Mouse (Mus musculus) hindbrain, embryonic 14.5 days (tissue): Measurements from ENCODE around the gene Zc3h12c. TPM values are rescaled to one million over a fixed set of nuclear protein-coding genes. Genes with fewer than 3 reads are reported as not detected.

ENCODE experiments used
- ATAC-seq: fragments of 200-750 bp; cut with Nextera tagmentation; 2 replicates; pipeline ENCODE4 v1.8.0; 2017; ENCODE audit warnings: moderate number of reproducible peaks, mild to moderate bottlenecking, moderate TSS enrichment, moderate library complexity; ENCODE audit not compliant: low FRiP score
- DNase-seq: peaks from one replicate; pipeline ENCODE4 v3.0.0-alpha.2; 2015; ENCODE audit warnings: low spot score
- H3K27ac ChIP-seq: fragments of 300-500 bp; sonication (generic); 2 replicates; pipeline ENCODE4 v1.5.1; 2014; ENCODE audit warnings: mild to moderate bottlenecking, moderate library complexity
- H3K27me3 ChIP-seq: fragments of 300-500 bp; sonication (generic); 2 replicates; pipeline ENCODE4 v1.6.1; 2014; ENCODE audit warnings: mild to moderate bottlenecking, low read length, mixed read lengths; ENCODE audit not compliant: control insufficient read depth, insufficient read depth
- H3K36me3 ChIP-seq: fragments of 300-500 bp; sonication (generic); replicated peaks from 2 replicates; pipeline ENCODE4 v1.6.1; 2014; ENCODE audit not compliant: control insufficient read depth, insufficient read depth
- H3K4me1 ChIP-seq: fragments of 300-500 bp; sonication (generic); replicated peaks from 2 replicates; pipeline ENCODE4 v1.6.1; 2014; ENCODE audit warnings: antibody characterized with exemption, low read length, mixed read lengths; ENCODE audit not compliant: control insufficient read depth, insufficient read depth
- H3K4me2 ChIP-seq: fragments of 300-500 bp; sonication (generic); replicated peaks from 2 replicates; pipeline ENCODE4 v1.6.1; 2014; ENCODE audit warnings: mild to moderate bottlenecking, moderate library complexity
- H3K4me3 ChIP-seq: fragments of 300-500 bp; sonication (generic); replicated peaks from 2 replicates; pipeline ENCODE4 v1.5.1; 2014; ENCODE audit warnings: mild to moderate bottlenecking, low read length
- H3K9ac ChIP-seq: fragments of 300-500 bp; sonication (generic); 2 replicates; pipeline ENCODE4 v1.6.1; 2014
- H3K9me3 ChIP-seq: fragments of 300-500 bp; sonication (generic); 2 replicates; pipeline ENCODE4 v1.6.1; 2016; ENCODE audit warnings: low read length; ENCODE audit not compliant: control insufficient read depth
- WGBS: fragments of 180-500 bp; shearing (Covaris S2); extraction: QIAGEN DNeasy Blood & Tissue Kit; methylation state at CpG from one replicate; pipeline ENCODE4 v1.1.7; 2014; 5-methylcytosine and 5-hydroxymethylcytosine counted together
- polyA plus RNA-seq: library from polyadenylated mRNA; unstranded; fragments of >200 nt; fragmentation: Nextera tagmentation; extraction: Ambion mirVana; gene quantifications from 2 replicates; pipeline ENCODE4 v1.2.1, GENCODE M21; 2014

The Zc3h12c gene
- polyA plus RNA-seq, 1 experiment from 2014 or later: 7.1 TPM

DNA sequence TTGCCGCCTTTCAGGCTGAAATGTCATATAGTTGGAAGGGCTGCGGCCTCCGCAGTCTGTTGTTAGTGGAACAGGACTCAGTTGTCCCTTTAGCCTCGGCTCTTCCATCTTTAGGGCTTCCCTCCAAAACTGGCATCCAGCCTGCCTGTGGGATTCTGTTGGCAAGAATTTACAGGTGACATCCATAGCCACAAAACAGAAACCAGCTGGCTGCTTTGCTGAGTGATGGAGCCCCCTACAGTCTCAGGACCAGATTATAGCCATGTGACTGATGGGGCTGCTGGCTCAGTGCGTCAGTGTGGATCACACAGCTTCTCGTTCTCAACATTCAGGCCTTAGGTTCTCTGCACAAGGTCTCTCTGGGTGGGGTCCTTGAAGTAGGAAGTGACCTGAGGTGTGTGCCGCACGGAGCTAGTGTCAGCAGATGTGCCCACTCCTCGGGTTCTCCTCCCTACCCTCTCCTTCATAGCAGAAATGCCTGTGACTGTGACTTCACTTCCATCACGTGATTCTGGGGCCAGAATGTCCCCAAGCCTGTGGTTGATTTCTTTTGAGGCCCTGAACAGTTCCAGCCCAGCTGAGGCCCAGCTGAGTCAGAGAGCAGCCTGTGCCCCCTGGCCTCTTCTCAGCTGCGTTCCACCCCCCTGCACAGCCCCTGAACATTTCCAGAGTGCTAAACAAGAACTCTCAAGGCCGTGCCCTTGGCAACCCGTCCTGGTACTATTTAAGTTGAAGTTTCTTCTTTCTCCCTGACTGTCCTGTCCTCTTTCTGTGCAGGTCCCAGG is 66.1 kb downstream of the Zc3h12c start:
- WGBS: 60% methylated on average over 13 of the region's 13 CpGs
- Histone ChIP-seq H3K9ac (no peak overlapping the region), H3K9me3 (no peaks in the 10 kb centered on the region), H3K4me2 (no peak overlapping the region), H3K36me3 (peaks cover 9% of the 10 kb centered on the region; the same call in 1 of the 2 replicates), H3K27me3 (no peaks in the 10 kb centered on the region), H3K27ac (no peak overlapping the region), H3K4me3 (no peak overlapping the region), H3K4me1 (no peaks in the 10 kb centered on the region)
- DNase-seq (no peak), ATAC-seq (no peak)

GRCm38 (mm10) chr9:52100426-52100825 is 67.9 kb downstream of the Zc3h12c start:
- H3K36me3 ChIP-seq: peaks cover 9% of the 10 kb centered on the region; the same call in 1 of the 2 replicates
- H3K27ac ChIP-seq: no peak overlapping the region
- no peaks in the 10 kb centered on the region for H3K4me1 ChIP-seq
- no peaks in the 10 kb centered on the region for H3K27me3 ChIP-seq
- ATAC-seq: no peak
- no peak overlapping the region for H3K4me3 ChIP-seq
- H3K4me2 ChIP-seq: no peak overlapping the region
- DNase-seq: no peak
- 89% methylated on average over 14 of the region's 14 CpGs for WGBS
- no peaks in the 10 kb centered on the region for H3K9me3 ChIP-seq
- H3K9ac ChIP-seq: no peak overlapping the region

- H3K4me3 ChIP-seq: no peak overlapping the region
- no peak overlapping the region for H3K4me2 ChIP-seq
- no peaks in the 10 kb centered on the region for H3K4me1 ChIP-seq
- WGBS: 1% methylated on average over 7 of the region's 7 CpGs
- DNase-seq (peak; percentile 85), ATAC-seq (peak; percentile 65; the same call in 1 of the 2 replicates)
- no peak overlapping the region for H3K9ac ChIP-seq
- no peak overlapping the region for H3K27ac ChIP-seq
- H3K9me3 ChIP-seq: no peaks in the 10 kb centered on the region
- peaks cover 9% of the 10 kb centered on the region; the same call in 1 of the 2 replicates for H3K36me3 ChIP-seq
- no peaks in the 10 kb centered on the region for H3K27me3 ChIP-seq
Measured at GRCm38 (mm10) chr9:52098600-52098999, 69.8 kb downstream of the Zc3h12c start.

DNA sequence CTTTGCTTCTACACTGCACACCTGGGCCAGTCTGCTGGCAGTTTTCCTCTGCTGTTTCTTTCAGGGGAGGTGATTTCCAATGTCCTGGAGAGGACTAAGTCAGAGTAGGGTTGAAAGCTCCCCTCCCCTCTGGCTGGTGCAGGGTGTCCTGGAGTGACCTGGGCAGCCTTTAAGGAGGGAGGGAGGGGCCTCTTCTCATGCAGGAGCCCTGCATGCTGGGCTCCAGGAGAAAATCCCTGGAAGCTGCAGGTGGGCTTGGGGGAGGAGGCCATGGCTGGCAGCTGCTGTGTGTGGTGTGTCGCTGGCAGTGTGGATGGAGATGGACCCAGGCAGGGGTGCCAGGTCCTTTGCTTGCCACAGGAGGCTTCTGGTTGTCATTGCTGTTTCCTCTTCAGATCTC is 71.0 kb downstream of the Zc3h12c start:
- Histone ChIP-seq H3K4me1 (no peaks in the 10 kb centered on the region), H3K4me2 (no peak overlapping the region), H3K4me3 (no peak overlapping the region), H3K27me3 (no peaks in the 10 kb centered on the region), H3K9ac (no peak overlapping the region), H3K9me3 (no peaks in the 10 kb centered on the region), H3K27ac (no peak overlapping the region), H3K36me3 (peaks cover 9% of the 10 kb centered on the region; the same call in 1 of the 2 replicates)
- DNase-seq (no peak), ATAC-seq (no peak)
- 11% methylated on average over 1 of the region's 1 CpGs for WGBS

GRCm38 (mm10) chr9:52095666-52096065 is 72.7 kb downstream of the Zc3h12c start:
- no peaks in the 10 kb centered on the region for H3K9me3 ChIP-seq
- DNase-seq: no peak
- H3K4me3 ChIP-seq: no peak overlapping the region
- no peak overlapping the region for H3K27ac ChIP-seq
- H3K4me1 ChIP-seq: no peaks in the 10 kb centered on the region
- H3K36me3 ChIP-seq: peaks cover 5% of the 10 kb centered on the region
- ATAC-seq: no peak
- no peaks in the 10 kb centered on the region for H3K27me3 ChIP-seq
- no peak overlapping the region for H3K9ac ChIP-seq
- whole genome bisulfite sequencing: 89% methylated on average over 3 of the region's 3 CpGs
- no peak overlapping the region for H3K4me2 ChIP-seq

DNA sequence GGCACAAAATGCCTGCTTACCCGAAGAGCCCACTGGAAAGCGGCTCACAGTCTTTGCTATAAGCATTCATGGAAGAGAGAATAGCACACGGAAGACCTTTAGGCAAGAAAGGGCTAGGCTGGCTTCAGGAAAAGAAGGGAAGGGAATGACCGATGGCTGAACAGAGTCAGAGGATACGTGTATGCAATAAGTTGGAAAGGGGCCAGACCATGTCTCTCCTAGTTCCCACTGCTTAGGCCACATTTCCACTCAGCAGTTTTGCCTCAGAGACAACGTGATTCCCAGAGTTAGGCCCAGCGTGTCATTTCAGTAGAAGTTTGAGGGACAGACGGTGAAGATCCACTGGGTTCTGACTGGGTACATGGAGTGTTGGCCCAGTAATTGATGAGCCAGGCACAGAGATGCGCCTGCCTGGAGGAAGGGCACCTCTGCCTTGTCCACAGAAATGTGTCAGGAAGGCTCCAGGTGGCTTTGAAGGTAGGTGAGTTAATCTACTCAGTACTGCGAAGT is 73.8 kb downstream of the Zc3h12c start:
- Histone ChIP-seq H3K9me3 (no peaks in the 10 kb centered on the region), H3K36me3 (peaks cover 1% of the 10 kb centered on the region), H3K9ac (no peak overlapping the region), H3K4me2 (no peak overlapping the region), H3K4me1 (no peaks in the 10 kb centered on the region), H3K4me3 (no peak overlapping the region), H3K27me3 (no peaks in the 10 kb centered on the region), H3K27ac (no peak overlapping the region)
- ATAC-seq (no peak), DNase-seq (no peak)
- WGBS: 89% methylated on average over 10 of the region's 10 CpGs

GRCm38 (mm10) chr9:52094016-52094415 is 74.4 kb downstream of the Zc3h12c start:
- Histone ChIP-seq H3K9ac (no peak overlapping the region), H3K36me3 (peaks cover 4% of the 10 kb centered on the region), H3K9me3 (no peaks in the 10 kb centered on the region), H3K27me3 (no peaks in the 10 kb centered on the region), H3K4me2 (no peak overlapping the region), H3K27ac (no peak overlapping the region), H3K4me1 (no peaks in the 10 kb centered on the region), H3K4me3 (no peak overlapping the region)
- DNase-seq (no peak), ATAC-seq (no peak)
- 87% methylated on average over 5 of the region's 5 CpGs for WGBS

- no peak overlapping the region for H3K4me2 ChIP-seq
- no peaks in the 10 kb centered on the region for H3K9me3 ChIP-seq
- DNase-seq (no peak), ATAC-seq (no peak)
- H3K9ac ChIP-seq: no peak overlapping the region
- no peak overlapping the region for H3K27ac ChIP-seq
- H3K36me3 ChIP-seq: peaks cover 5% of the 10 kb centered on the region
- WGBS: 68% methylated on average over 8 of the region's 8 CpGs
- no peaks in the 10 kb centered on the region for H3K27me3 ChIP-seq
- no peaks in the 10 kb centered on the region for H3K4me1 ChIP-seq
- H3K4me3 ChIP-seq: no peak overlapping the region
Measured at GRCm38 (mm10) chr9:52093108-52093507, 75.3 kb downstream of the Zc3h12c start.

- WGBS: 89% methylated on average over 5 of the region's 5 CpGs
- no peaks in the 10 kb centered on the region for H3K9me3 ChIP-seq
- H3K27ac ChIP-seq: no peak overlapping the region
- H3K36me3 ChIP-seq: peaks cover 13% of the 10 kb centered on the region
- no peak overlapping the region for H3K4me2 ChIP-seq
- ATAC-seq (no peak), DNase-seq (no peak)
- H3K27me3 ChIP-seq: no peaks in the 10 kb centered on the region
- H3K4me3 ChIP-seq: no peak overlapping the region
- no peaks in the 10 kb centered on the region for H3K4me1 ChIP-seq
- no peak overlapping the region for H3K9ac ChIP-seq
Measured at GRCm38 (mm10) chr9:52092311-52092710, 76.1 kb downstream of the Zc3h12c start.
